Mouse (Mus musculus) MEL (cell line): ENCODE data around the gene Tmem11. TPM values are rescaled to one million over a fixed set of nuclear protein-coding genes. Genes with fewer than 3 reads are reported as not detected.

ENCODE experiments used
- DNase-seq: peaks from one replicate; pipeline ENCODE4 v3.0.0; 2011; ENCODE audit warnings: low read depth, low spot score
- H3K27ac ChIP-seq: 2 replicates; pipeline ENCODE4 v1.5.1; 2012; ENCODE audit warnings: low read depth, mild to moderate bottlenecking, control low read depth, low read length, moderate library complexity; ENCODE audit not compliant: control insufficient read depth
- H3K27me3 ChIP-seq, 2 experiments: fragments of 150-350 bp in 1 of 2; sonication (generic) in 1 of 2; 2 replicates each; pipeline ENCODE4 v1.6.1; 2012; ENCODE audit warnings: low read length in 2 of 2, mild to moderate bottlenecking in 2 of 2, improper control_type of control experiment in 1 of 2, moderate library complexity in 1 of 2; ENCODE audit not compliant: insufficient read depth in 2 of 2, control insufficient read depth in 1 of 2
- H3K36me3 ChIP-seq, 2 experiments: 2 replicates each; pipeline ENCODE4 v1.6.1; 2012 to 2014; ENCODE audit warnings: low read length in 2 of 2, improper control_type of control experiment in 1 of 2, inconsistent platforms in 1 of 2, mild to moderate bottlenecking in 1 of 2; ENCODE audit not compliant: insufficient read depth in 2 of 2, control insufficient read depth in 1 of 2
- H3K4me1 ChIP-seq, 2 experiments: fragments of 150-350 bp in 1 of 2; sonication (generic) in 1 of 2; 2 replicates each; pipeline ENCODE4 v1.6.1; 2012; ENCODE audit warnings: low read length in 2 of 2, improper control_type of control experiment in 1 of 2, mild to moderate bottlenecking in 1 of 2; ENCODE audit not compliant: insufficient read depth in 2 of 2, control insufficient read depth in 1 of 2
- H3K4me3 ChIP-seq, 2 experiments: fragments of 150-350 bp in 1 of 2; sonication (generic) in 1 of 2; 2 replicates each; pipeline ENCODE4 v1.5.1; 2012; ENCODE audit warnings: low read depth in 2 of 2, low read length in 2 of 2, mild to moderate bottlenecking in 2 of 2, moderate library complexity in 2 of 2, control low read depth in 1 of 2, improper control_type of control experiment in 1 of 2; ENCODE audit not compliant: control insufficient read depth in 1 of 2, insufficient read depth in 1 of 2
- H3K79me2 ChIP-seq: 2 replicates; pipeline ENCODE4 v1.6.1; 2012; ENCODE audit warnings: mild to moderate bottlenecking, low read length, moderate library complexity; ENCODE audit not compliant: control insufficient read depth, poor library complexity, insufficient read depth
- H3K9ac ChIP-seq: 2 replicates; pipeline ENCODE4 v1.6.1; 2012; ENCODE audit warnings: low read depth, mild to moderate bottlenecking, control low read depth, low read length, moderate library complexity; ENCODE audit not compliant: control insufficient read depth, poor library complexity, severe bottlenecking
- H3K9me3 ChIP-seq: fragments of 150-350 bp; sonication (generic); replicated peaks from 2 replicates; pipeline ENCODE4 v1.6.1; 2012; ENCODE audit warnings: mild to moderate bottlenecking, low read length, improper control_type of control experiment, moderate library complexity; ENCODE audit not compliant: insufficient read depth
- CHD2 ChIP-seq: IDR thresholded peaks from 2 replicates; pipeline ENCODE4 v1.6.1; 2011; ENCODE audit warnings: low read length, improper control_type of control experiment
- E2F4 ChIP-seq: IDR thresholded peaks from 2 replicates; pipeline ENCODE4 v1.6.1; 2011; ENCODE audit warnings: low read depth, low read length, improper control_type of control experiment, borderline replicate concordance
- ETS1 ChIP-seq: IDR thresholded peaks from 2 replicates; pipeline ENCODE4 v1.6.1; 2012; ENCODE audit warnings: low read depth, mild to moderate bottlenecking, inconsistent platforms, low read length, improper control_type of control experiment, moderate library complexity
- JUND ChIP-seq: IDR thresholded peaks from 2 replicates; pipeline ENCODE4 v1.6.1; 2011; ENCODE audit warnings: low read depth, mild to moderate bottlenecking, improper control_type of control experiment, low read length
- MAFK ChIP-seq: IDR thresholded peaks from 2 replicates; pipeline ENCODE4 v1.6.1; 2011; ENCODE audit warnings: low read depth, mild to moderate bottlenecking, low read length, improper control_type of control experiment, borderline replicate concordance
- MAZ ChIP-seq: IDR thresholded peaks from 2 replicates; pipeline ENCODE4 v1.6.1; 2012; ENCODE audit warnings: low read depth, mild to moderate bottlenecking, inconsistent platforms, low read length, improper control_type of control experiment
- POLR2A ChIP-seq, 2 experiments: IDR thresholded peaks; 2 replicates each; pipeline ENCODE4 v1.6.1; 2011 to 2012; ENCODE audit warnings: low read length in 2 of 2, mild to moderate bottlenecking in 2 of 2, control low read depth in 1 of 2, improper control_type of control experiment in 1 of 2, low read depth in 1 of 2, moderate library complexity in 1 of 2; ENCODE audit not compliant: control insufficient read depth in 1 of 2, insufficient read depth in 1 of 2, poor library complexity in 1 of 2
- POLR2AphosphoS2 ChIP-seq: IDR thresholded peaks from 2 replicates; pipeline ENCODE4 v1.6.1; 2011; ENCODE audit warnings: low read length, improper control_type of control experiment
- RCOR1 ChIP-seq: IDR thresholded peaks from 2 replicates; pipeline ENCODE4 v1.6.1; 2012; ENCODE audit warnings: low read depth, mild to moderate bottlenecking, inconsistent platforms, low read length, improper control_type of control experiment
- SIN3A ChIP-seq: IDR thresholded peaks from 2 replicates; pipeline ENCODE4 v1.6.1; 2012; ENCODE audit warnings: low read length, improper control_type of control experiment, inconsistent platforms
- TAL1 ChIP-seq: IDR thresholded peaks from 2 replicates; pipeline ENCODE4 v1.6.1; 2012; ENCODE audit warnings: mild to moderate bottlenecking, inconsistent platforms, low read length, moderate library complexity, mixed read lengths
- TCF12 ChIP-seq: IDR thresholded peaks from 2 replicates; pipeline ENCODE4 v1.6.1; 2014; ENCODE audit warnings: low read depth, mild to moderate bottlenecking, inconsistent platforms, low read length, improper control_type of control experiment, moderate library complexity
- ZNF384 ChIP-seq: IDR thresholded peaks from 2 replicates; pipeline ENCODE4 v1.6.1; 2012; ENCODE audit warnings: low read depth, mild to moderate bottlenecking, inconsistent platforms, low read length, improper control_type of control experiment
- polyA plus RNA-seq, 2 experiments: library from polyadenylated mRNA; stranded (reverse) in 1 of 2; unstranded in 1 of 2; fragments of >175 nt in 1 of 2; fragments of >200 nt in 1 of 2; gene quantifications; 2 replicates each; pipeline versions ENCODE4 v1.2.1 to v1.2.4; 2012; ENCODE audit warnings: low replicate concordance in 2 of 2, low read depth in 1 of 2; ENCODE audit not compliant: insufficient read length in 2 of 2, insufficient read depth in 1 of 2, missing spikeins in 1 of 2
- total RNA-seq: library from RNA; depleted of rRNA; stranded (reverse); fragments of 300-350 nt; gene quantifications from 2 replicates; pipeline ENCODE4 v1.2.3, GENCODE M21; 2012

Tmem11 gene
- total and polyA plus RNA-seq, 3 experiments: 117 to 125 TPM; not detected in 1

GRCm38 (mm10) chr11:60843412-60843811, 35.7 kb downstream of the Tmem11 start (continued):
- TF ChIP-seq MAZ (no peak), TAL1 (no peak), E2F4 (no peak)
- TF ChIP-seq, all 39 proteins: peak for 0

GRCm38 (mm10) chr11:60841467-60842200, 37.4 kb downstream of the Tmem11 start:
- no peak overlapping the region for H3K27ac ChIP-seq
- DNase-seq: no peak
- peaks cover 0 to 7% of the 10 kb centered on the region in 2 experiments; a peak in 2 of 4 replicates for H3K36me3 ChIP-seq
- H3K27me3 ChIP-seq: no peaks in the 10 kb centered on the region
- no peaks in the 10 kb centered on the region for H3K9me3 ChIP-seq
- H3K9ac ChIP-seq: no peak overlapping the region
- peaks cover 4% of the 10 kb centered on the region; the same call in 1 of the 2 replicates for H3K79me2 ChIP-seq
- TF ChIP-seq RCOR1: no peak
- no peak for TF ChIP-seq MAFK
- no peak for TF ChIP-seq ZNF384
- TF ChIP-seq POLR2A (IDR thresholded peaks at IDR 0.05; ENCODE audit: control insufficient read depth in 1 of 2, insufficient read depth in 1 of 2, low read depth in 1 of 2, low read length in 2 of 2, poor library complexity in 1 of 2): no peak
- no peak for TF ChIP-seq CHD2
- TF ChIP-seq SIN3A: no peak
- TF ChIP-seq, all 39 proteins: peak for 0
- Histone ChIP-seq H3K4me3 (no peak overlapping the region), H3K4me1 (no peaks in the 10 kb centered on the region)

GRCm38 (mm10) chr11:60837644-60838406, 41.2 kb downstream of the Tmem11 start:
- H3K27ac ChIP-seq: no peak overlapping the region
- TF ChIP-seq TCF12: no peak
- no peak for TF ChIP-seq ETS1
- TF ChIP-seq POLR2AphosphoS2: no peak
- TF ChIP-seq JUND: no peak
- TF ChIP-seq, all 39 proteins: peak for 0
- peaks cover 4 to 11% of the 10 kb centered on the region in 2 experiments for H3K36me3 ChIP-seq
- no peaks in the 10 kb centered on the region for H3K27me3 ChIP-seq
- H3K4me3 ChIP-seq: no peak overlapping the region
- H3K9ac ChIP-seq: no peak overlapping the region
- H3K79me2 ChIP-seq: peaks cover 14% of the 10 kb centered on the region
- DNase-seq: no peak
- no peaks in the 10 kb centered on the region for H3K9me3 ChIP-seq
- H3K4me1 ChIP-seq: 0 out of 4 replicates have a peak, but pooled peaks cover 0 to 3% of the 10 kb centered on the region in 2 experiments
